Mouse (Mus musculus) adrenal gland, postnatal 25 days (tissue): ENCODE data around the gene Cxcl15. TPM values are rescaled to one million over a fixed set of nuclear protein-coding genes. Genes with fewer than 3 reads are reported as not detected.
"Not testable (repeated sequence)": the region's sequence is repeated elsewhere in the genome, so short reads cannot be mapped to it uniquely, and the experiment has no call there.

Experiments
- DNase-seq: peaks from one replicate; pipeline ENCODE4 v3.0.0; 2021; ENCODE audit warnings: mixed read lengths
- microRNA-seq, 2 experiments: library from miRNA; unstranded; fragments of <30 nt; microRNA quantifications; one replicate each; pipeline ENCODE4 v1.2.0; 2021
- total RNA-seq: library from RNA; stranded (reverse); gene quantifications from 2 replicates; pipeline ENCODE4 v1.2.3, GENCODE M21; 2021

The Cxcl15 gene
- total RNA-seq, 1 experiment from 2014 or later = not detected

DNA sequence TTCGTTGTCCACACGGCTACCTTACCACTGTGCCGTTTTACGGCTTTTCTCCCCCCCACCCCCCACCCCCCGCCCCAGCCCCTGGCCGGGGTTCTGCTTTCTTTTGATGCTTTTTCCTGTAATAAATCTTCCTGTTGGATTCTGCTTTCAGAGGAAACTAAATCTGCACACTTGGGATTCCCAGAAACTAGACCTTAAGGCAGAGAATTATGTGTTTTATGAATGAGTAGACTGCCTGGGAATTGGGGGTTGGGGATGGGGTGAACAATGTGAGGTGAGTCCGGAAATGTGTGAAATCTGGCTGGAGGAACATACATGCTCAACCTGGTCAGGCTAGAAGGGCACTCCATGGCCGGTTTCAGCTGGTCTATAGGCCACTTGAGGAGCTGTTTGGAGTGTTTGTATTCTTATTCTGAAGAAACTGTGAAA is 4.2 kb upstream of the Cxcl15 start:
- DNase-seq = no peak

DNA sequence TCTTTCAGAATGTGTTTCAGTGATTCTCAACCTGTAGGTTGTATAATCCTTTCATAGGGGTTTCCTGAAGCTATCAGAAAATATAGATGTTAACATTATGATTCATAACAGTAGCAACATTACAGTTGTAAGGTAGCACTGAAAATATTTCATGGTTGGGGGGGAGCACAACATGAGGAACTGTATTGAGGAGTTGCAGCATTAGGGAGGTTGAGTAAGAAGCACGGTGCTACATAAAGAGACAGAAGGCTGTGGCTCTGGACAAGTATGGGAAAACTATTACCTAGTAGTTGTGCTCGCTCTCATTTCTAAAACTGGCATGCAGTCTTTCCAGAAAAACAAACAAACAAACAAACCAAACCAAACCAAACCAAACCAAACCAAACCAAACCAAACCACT is 1.1 kb downstream of the Cxcl15 start:
- DNase-seq = not testable (repeated sequence)

DNA sequence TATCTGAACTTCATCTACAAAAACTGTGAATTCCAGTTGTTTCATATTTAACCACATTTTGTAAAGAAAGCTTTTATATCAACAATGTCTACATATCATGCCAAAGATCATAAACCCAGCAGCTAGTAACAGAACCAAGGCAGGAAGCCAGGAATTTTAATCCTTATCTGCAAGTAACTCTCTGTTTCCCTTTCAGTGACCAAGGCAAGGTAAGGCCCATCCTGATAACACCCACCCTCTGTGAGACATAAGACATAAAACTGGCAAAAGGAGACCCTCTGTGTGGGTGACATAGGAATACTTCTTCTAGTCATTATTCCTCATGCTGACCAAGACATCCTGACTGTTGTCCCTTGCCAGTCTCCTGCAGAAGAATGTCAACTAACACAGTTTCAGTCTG is 10.2 kb downstream of the Cxcl15 start:
- DNase-seq = no peak

DNA sequence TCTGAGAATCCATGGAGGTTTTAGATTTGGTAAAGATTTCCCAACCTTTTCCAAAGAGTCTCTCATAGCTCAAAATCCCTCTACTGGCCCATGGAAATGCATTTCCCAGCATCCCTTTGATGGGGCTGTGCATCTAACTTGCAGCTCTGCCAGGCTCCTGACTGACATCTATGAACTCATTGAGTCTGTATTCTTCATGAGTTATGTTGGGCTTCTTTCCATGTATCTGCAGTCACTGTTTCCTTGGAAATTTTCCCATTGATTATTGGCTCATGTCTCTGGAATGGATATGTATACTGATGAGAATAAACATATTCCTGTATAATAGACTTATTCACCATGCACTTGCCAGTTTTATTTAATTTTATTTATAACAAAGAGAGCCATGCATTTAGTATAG is 11.7 kb downstream of the Cxcl15 start:
- DNase-seq = no peak

DNA sequence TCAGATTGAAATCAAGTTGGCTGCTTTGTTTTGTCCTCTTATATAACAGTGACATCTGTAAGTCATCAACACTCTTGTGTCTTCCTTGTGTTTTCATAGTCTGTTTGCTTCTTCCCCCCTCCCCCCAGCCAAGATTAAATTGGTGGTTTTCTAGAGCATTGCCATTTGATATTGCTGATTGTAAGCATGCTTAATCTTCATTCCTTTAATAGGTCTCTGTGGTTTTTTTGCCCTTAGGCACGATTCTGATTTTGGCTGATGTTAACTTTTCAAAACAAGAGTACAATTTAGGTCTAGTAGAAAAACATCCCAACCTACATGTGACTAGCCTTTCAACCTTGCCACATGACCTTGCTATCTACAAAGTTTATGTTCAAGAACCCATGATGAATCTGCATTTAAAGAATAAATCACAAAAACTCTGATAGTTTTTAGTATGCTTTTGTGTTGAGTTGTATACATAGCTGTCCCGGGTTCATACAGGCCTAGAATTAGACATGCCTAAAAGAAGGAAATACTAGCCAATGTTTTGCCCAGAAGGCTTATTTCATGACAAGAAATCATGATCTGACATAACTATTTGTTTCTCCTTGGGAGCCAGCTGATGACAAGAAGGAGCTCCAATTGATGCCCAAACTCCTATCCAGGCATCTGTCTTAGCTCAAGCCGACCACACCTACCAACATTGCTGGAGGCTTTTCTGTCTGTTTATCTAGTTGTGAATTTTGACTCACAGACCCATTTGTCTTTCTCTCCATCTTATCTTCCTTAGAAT is 13.0 kb downstream of the Cxcl15 start:
- no peak for DNase-seq

DNA sequence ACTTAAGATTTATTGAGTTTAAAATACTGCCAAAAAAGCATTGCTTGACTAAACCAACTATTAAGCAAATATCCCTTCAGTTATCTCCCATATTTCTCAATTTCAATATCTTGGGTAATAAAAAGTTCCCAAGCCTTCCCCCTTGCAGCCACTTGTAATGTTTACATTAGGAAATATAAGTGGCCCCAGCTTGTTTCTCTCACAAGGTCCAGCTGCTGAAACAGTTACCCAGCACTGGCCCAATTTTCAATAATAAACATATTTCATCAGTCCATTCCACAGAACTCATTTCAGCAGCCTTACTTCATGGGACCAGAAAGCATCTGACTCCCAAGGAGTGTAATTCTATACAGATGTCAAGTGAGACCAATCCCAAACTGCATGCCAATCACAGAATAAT is 25.4 kb downstream of the Cxcl15 start:
- DNase-seq = no peak

DNA sequence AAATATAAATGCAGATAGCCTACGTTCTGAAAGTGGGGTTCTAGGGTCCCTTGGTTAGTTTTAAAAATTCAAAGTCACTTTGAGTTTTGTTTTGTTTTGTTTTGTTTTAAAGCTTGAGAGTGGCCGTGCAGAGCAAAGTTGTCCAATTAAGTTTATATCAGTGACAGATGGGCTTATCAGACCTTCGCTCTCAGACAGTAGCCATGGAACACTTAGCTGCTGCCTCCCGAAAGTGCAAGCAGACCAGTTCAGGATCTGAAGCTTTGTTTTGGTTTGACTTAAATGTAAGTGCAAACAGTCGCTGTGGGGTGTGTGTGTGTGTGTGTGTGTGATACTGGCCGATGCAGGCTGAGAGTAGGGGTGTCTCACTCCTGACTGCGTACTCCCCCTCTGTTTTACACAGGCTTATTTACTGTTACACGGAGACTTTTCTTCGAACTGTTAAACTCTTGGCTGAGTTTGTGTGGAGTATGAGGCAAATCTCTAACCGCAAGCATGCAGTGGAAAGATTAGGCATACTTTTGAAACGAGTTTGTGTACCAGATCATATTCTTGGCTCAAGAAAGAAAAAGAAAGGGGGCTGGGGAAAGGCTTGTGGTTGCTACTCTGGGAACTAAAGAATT is 37.9 kb downstream of the Cxcl15 start:
- DNase-seq = no peak

DNA sequence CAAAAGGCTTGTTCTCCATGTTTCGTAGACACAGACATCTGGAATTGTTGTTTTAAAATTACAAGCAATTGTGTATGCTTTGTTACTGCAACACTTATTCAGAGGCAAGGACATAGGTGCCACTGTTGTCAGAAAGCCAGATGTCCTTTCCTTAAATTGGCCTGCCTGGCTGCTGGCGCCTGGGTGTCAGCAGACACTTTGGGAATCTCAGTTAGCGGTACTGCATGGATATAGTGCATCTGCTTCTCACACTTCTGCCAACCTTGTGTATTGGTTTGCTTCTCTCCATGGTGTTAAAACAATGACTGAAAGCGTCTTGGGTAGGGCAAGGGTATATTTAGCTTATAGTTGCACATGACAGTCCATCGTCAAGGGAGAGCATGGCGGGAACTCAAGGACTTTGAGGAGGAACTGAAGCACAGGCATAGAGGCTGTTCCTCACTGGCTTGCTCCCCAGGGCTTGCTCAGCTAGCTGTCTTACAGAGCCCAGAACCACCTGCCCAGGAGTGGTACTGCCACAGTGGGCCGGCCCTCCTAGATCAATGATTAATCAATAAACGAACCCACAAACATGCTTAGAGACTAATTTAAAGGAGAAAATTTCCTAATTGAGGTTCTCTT is 38.5 kb downstream of the Cxcl15 start:
- no peak for DNase-seq

DNA sequence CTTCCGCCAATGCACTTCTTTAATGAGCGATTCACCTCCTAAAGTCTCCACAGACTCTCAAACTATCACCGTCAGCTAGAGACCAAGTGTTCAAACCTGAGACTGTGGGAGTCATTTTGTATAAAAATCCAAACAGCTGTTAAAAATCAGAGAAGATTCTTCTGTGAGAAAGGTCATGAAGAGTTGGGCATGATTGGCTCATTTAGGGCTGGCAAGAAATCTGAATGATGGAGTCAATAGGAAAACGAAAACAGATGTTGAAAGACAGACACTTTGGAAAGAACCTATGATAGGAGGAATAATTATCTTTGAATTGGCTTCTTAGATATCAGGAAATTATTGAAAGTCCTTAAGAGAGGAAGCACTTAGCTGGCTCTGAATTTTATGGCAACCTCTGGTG is 40.1 kb downstream of the Cxcl15 start:
- DNase-seq = no peak

DNA sequence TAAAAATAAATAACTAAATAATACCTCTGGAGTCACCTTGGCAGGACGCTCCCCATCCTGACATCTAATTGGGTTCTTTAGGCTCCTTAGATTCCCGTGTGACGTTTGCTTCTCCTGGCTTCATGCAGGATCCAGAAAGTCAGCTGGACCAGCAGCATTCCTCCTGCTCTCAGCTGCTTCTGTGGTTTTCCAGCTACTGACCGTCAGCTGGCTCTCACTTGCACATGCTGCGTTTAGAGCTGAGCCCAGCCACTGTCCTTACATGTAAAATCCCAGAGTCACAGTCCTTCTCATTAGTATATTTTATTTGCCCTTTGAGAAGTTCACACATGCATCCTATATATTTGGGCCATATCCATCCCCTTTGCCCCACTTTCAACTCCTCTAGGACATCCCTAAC is 44.2 kb downstream of the Cxcl15 start:
- DNase-seq = no peak

DNA sequence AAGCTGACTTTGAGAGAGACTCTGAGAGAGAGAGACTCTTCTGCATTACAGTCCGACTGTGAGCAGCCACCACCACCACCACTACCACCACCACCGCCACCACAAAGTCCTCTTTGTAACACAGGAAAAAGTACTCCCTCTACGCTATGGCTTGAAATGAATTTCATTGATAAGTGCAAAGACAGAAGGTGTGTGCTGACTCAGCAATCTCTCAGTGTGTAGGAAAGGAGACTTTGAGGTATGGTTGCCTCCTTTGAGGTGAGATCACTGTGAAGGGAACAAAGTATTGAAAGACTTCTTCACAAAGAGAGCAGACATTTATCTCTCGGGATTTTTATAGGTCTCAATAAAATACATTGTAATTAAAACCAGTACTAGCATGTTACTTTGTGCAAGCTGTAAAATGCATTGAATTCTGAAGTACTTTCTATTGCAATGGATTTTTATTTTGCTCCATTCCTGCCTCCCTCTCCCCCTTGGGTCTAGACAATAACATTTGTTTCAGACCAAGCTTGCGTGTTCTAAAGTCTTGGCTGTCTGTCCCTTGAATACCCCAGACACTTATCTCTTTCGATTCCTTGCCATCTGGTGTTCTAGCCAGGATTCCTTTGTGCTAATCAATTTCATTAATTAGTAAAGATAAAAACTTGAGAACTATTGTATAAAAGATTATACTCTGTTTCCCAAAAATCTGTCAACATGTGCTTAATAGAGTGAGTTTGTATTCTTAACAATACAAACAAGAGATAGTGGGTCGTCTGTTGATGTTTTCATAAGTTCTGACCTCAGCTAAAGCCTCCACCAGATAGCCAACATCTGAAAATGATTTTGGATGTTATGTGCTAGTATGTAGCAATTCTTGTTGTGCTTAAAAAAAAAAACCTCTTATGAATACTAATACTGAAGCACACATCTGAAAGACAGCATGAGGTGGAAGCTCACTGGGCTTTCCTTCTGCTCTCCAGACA is 46.9 kb downstream of the Cxcl15 start:
- DNase-seq = no peak

DNA sequence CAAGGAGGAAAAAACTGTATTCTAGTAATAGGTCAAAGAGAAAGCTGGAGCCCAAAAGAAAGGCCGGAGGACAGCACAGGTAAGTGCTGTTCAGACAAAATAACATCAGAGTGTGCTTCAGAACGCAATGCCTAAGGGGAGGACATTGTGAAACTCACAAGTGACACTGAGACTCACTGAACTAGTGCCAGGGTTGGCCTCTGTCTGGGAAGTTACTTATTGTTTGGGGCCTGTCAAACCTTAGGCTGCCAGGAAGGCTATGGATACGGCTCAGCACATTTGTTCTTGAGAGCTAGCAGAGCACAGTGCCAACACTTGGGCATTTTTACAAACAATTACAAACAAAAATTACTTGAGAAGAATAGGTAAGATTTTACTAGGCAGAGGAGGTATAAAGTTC is 49.6 kb downstream of the Cxcl15 start:
- no peak for DNase-seq

DNA sequence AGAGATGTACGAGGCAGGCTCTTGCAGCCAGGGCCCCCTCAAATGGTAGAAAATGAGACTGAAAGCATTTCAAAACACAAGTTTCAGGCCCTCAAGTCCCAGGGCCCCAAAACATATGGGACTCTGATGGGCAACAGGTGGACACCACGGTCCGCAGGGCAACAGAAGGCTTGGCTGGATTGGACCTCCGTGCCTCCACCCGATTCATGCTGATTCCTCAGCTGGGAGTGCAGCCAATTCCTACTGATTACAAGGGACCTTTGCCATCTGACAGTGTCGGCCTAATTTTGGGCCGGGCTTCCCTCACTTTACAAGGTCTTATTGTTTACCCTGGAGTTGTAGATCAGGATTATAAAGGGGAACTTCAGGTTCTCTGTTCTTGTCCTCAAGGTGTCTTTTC is 55.8 kb downstream of the Cxcl15 start:
- DNase-seq = not testable (repeated sequence)

DNA sequence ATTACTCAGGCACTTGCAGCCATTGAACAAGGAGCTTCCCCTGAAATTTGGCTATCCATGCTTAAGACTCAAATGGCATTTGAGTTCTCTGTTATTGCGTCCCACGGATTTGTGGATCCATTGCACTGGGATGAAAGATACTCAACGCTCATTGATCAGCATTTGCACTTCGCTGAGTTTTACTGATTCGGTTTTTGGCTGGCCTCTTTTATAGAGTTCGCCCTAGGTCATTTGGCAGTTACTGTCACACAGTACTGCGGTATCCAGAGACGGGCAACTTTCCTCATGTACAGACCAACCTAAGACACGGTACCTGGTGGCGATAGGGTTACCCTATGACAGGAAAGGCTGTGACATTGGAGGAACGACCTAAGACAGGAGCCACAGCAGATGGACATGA is 57.1 kb downstream of the Cxcl15 start:
- not testable (repeated sequence) for DNase-seq

Small RNA genes lying within 50 kb of the gene (microRNA-seq; reads per million reads assigned to microRNA genes)
- gene Gm24322 = 0 reads per million in 2 experiments

Other genes starting within 250 kb of the Cxcl15 start
- not detected in 2 replicates for gene 5830473C10Rik, start 233.4 kb upstream of the Cxcl15 start, total RNA-seq
- 1.7 and 2.8 TPM in 2 replicates for gene Rassf6, start 153.9 kb upstream of the Cxcl15 start, total RNA-seq
- gene Cxcl5, start 35.2 kb upstream of the Cxcl15 start, total RNA-seq = not detected in 2 replicates
- gene Ppbp, start 26.0 kb upstream of the Cxcl15 start, total RNA-seq = 1.2 and 2.7 TPM in 2 replicates
- 7.6 and 8.4 TPM in 2 replicates for gene Pf4, start 22.1 kb upstream of the Cxcl15 start, total RNA-seq
- not detected in 2 replicates for gene Cxcl3, start 8.4 kb upstream of the Cxcl15 start, total RNA-seq
- gene Cxcl1, start 96.7 kb downstream of the Cxcl15 start, total RNA-seq = 0.73 and 1.00 TPM in 2 replicates
- 1.1 TPM in 1 of 2 replicates, not detected in the other for gene Cxcl2, start 109.3 kb downstream of the Cxcl15 start, total RNA-seq
- gene Mthfd2l, start 136.6 kb downstream of the Cxcl15 start, total RNA-seq = 12.4 and 18.7 TPM in 2 replicates
- not detected in 2 replicates for gene Epgn, start 232.9 kb downstream of the Cxcl15 start, total RNA-seq